Mouse (Mus musculus): ENCODE data around the gene Ddx47. TPM values are rescaled to one million over a fixed set of nuclear protein-coding genes. Genes with fewer than 3 reads are reported as not detected.
A peak's percentile ranks its signal among the peaks of the same experiment; 100 is the strongest.

Gene Ddx47
- total RNA-seq, 1 experiment from 2014 or later, result 56.9 TPM

- DNase-seq, result no peak
Measured at GRCm38 (mm10) chr6:135006372-135006771, 5.0 kb upstream of the Ddx47 start.

DNA sequence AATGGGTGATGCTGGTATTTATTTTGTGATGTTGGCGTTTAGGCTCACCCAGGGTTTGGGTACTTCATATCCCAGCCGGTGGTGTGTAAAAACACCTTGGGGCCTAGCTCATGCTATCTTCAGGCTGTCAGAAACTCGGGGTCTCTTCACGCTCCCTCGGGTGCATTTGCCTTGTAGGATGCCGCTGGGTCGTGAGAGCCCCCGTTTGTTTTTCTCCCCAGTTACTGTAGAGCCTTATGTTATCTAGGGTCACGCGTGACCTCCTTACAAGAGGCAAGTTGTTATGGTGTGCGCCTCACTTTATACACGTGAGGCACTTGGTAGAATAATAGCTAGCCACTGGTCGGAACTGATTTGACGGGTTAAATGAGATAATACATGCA is 313 bp downstream of the Ddx47 start:
- no peak for DNase-seq

DNA sequence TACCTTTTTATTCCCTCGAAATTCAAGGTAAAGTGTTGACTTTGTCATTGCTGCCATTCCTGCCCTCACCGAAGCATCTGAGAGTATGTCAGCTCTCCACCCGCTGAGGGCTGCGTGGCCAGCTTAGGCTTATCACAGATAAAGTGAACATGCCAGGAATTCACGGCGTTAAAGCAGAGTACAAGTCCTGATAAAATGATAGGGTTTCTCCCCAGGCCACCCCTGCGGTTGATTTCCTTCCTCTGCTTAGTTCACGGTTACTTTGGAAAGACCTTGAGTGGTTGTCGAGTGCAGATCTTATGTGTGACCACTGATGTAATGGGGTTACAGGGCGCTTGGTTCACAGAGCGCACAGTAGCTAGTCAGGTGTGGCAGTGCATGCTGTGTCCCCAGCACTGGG is 5.8 kb downstream of the Ddx47 start:
- no peak for DNase-seq

DNA sequence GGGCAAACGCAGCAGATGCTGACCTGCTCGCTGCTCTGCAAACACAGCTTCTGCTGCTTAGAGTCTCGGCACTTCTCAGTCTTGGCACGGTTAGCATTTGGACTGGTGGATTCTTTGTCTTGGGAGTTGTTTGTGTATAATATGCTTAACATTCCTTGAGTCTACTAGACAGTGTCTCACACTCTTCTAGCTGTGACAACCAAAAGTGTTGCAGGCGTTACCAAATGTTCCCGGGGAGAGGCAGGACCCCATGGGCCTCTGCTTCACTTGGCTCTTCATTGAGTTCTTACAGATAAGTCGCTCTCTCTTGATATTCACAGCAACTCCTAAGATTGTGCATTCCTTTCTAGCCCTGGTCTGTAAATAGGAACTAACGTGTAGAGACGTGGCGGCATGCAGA is 8.2 kb downstream of the Ddx47 start:
- no peak for DNase-seq

GRCm38 (mm10) chr6:135021633-135022032 is 10.2 kb downstream of the Ddx47 start:
- no peak for DNase-seq

GRCm38 (mm10) chr6:135023379-135023778 is 12.0 kb downstream of the Ddx47 start:
- no peak for DNase-seq

- DNase-seq, result no peak
Measured at GRCm38 (mm10) chr6:135024781-135025420, 13.5 kb downstream of the Ddx47 start.

DNA sequence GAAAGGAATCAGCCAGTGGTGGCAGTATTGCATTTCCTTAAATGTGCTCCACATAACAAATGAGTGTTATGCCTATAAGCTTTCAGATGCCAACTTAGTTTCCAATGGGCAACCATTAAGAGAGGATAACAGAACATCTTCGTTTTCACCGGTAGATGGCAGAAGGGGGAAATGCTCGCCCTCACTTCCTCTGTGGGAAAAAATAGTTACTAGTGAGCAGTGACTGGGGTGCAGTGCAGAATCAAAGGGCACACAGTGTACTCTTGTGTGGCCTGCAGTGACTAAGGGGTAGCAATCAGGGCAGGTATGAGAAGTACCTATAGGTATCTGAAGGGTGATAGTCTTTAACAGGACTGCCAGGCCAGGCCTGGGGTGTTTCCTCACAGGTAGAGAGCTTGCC is 14.8 kb downstream of the Ddx47 start:
- DNase-seq, result peak; percentile 45

- peak; percentile 61 for DNase-seq
Measured at GRCm38 (mm10) chr6:135026755-135027154, 15.3 kb downstream of the Ddx47 start.

DNA sequence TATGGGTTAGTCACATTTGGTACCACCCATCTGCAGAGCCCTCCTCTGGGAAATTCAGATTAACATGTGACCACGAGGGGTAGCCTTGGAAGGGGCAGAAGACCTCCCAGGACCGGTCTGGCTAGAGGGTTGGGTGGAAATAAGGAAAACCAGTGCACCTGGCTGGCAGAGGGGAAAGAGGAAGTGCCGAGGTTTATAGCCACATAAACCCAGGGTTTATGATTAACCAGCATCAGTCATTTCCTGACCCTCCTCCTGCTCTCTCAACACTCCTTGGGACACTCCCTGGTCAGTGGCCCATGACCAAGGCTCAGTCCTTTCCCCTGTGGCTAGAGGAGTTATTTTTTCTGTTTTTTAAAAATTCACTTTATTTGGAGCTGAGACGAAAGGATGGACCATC is 17.8 kb downstream of the Ddx47 start:
- DNase-seq, result no peak

DNA sequence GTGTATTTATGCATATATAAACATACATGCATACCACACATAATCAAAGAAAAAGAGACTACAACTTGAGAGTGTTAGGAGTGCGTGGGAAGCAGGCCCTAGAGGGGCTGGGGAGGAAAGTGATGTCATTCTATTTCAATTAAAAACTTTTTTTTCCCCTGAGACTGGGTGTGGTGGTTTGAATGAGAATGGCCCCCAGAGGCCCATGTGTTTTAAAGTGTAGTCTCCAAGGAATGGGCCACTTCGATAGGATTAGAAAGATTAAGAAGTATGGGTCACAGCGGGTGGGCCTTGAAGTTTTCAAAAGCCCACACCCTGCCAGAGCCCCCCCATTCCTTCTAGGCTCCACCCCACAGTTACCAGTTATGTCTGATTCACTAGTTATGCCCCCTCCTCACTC is 27.3 kb downstream of the Ddx47 start:
- no peak for DNase-seq

DNA sequence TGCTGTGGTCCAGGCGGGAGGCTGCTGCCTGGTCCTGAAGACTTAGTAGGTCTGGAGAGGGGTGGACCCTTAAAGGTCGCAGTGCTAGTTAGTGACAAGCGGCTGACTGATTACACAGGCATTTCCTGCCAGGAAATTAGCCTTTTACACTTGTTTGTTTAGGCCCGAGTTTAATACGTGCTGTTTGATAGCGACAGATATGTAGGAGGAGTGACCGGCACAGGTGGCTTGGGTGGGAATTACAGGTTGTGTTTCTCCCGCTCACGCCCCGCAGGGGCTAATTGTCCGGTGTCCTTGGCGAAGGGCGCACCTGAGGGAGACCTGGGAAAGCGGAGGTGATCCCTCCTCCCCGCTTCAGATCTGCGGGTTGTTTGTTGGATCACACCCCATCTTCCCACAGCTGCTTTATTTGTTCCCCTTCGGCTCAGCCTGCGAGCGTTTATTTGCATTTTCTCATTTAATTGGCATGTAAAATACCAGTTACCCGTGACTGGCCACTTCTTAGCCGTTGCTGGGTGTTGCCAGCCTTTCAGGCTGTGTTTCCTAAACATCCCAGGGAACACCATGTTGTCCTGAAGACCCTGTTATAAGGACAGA is 29.0 kb downstream of the Ddx47 start:
- no peak for DNase-seq

GRCm38 (mm10) chr6:135041930-135042329 is 30.5 kb downstream of the Ddx47 start:
- DNase-seq, result no peak

GRCm38 (mm10) chr6:135047276-135047675 is 35.9 kb downstream of the Ddx47 start:
- DNase-seq, result no peak

DNA sequence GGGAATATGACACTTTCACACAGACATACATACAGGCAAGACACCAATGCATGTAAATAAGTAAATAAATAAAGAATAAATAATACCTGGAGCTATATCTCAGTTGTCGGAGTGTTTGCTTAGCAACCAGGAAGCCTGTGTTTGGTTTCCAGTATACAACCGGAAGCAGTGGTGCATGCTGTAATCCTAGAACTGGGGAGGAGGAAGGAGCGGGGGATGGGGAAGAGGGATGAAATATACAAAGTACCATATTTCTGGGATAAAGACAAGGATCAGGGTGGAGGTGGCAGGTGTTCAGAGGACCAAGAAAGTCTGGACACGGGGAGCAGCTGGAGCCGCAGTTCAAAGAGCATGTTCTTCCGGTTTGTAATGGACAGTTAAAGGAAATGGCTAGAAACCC is 37.1 kb downstream of the Ddx47 start:
- no peak for DNase-seq

- no peak for DNase-seq
Measured at GRCm38 (mm10) chr6:135048956-135049355, 37.5 kb downstream of the Ddx47 start.

DNA sequence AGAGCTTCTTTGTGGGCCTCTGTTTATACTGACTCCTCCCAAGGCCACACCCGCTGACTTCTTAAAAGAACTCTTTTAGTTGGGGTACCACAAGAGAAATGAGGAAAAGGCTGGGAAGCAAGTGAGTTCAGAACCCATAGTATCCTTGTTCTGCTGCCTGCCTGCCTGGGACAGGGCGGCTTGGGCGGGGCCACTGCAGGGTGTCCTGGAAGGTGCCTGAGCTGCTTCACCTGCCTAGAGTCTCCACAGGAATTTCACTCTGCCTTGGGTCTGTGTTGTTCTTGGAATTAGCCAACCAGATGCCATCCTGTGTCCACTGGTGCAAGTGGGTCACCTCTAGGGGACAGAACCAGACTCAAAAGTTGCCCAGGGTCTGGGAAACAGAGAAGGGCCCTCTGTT is 42.4 kb downstream of the Ddx47 start:
- DNase-seq, result no peak

DNA sequence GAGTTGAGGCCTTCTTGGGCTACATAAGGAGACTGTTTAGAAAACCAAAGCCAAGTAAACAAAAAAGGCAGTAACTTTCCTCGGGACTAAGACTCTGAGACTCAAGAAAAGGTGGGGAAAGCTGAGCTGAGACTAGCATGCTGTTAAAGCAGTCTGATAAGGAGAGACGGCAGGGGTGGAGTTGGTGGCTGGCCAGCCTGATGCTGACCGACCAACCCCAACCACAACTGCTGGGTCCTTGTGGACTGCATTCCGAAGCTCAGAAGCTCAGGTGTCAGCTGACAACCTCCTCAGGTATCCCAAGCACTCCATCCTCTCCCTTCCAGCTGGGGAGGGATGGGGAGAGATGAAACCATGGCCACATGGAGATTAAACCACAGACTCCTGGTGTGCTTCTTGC is 44.5 kb downstream of the Ddx47 start:
- DNase-seq, result no peak

DNA sequence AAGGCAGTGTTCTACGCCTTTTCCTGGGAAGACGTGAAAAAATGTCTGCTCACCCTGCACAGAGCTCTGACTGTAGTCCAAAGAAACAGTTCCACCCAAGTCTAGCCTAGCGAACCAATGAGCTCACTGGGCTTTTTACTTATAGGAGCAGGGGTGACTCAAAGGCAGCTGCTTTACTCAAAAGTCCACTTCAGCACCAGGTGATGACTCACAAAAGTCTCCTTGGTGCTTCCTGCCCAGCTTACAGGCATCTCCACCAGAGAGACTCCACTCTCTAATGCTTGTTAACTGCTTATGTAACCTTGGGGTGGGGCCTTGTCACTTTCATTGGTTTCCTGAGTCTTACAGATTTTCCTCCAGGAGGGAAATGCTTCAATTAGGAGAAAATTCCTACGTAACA is 49.3 kb downstream of the Ddx47 start:
- DNase-seq, result no peak

DNA sequence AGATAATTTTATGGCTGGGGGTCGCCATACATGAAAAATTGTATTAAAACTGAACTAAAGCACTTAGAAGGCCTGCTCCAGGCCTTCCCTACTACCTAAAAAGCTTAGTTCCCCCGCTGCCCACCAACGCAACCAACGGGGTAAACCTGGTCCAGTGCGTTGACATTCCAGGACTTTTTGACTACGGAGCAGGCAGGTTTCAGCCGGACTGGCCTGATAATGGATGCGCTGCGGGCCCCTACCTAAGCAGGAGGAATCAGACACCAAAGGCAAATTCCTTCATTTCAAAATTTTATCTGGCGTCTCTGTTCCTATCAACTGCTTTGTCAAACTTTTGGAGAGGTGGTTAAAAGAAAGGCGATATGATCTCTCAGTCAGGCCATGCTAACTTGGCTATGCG is 53.2 kb downstream of the Ddx47 start:
- no peak for DNase-seq

- peak; percentile 62 for DNase-seq
Measured at GRCm38 (mm10) chr6:135065236-135065957, 54.0 kb downstream of the Ddx47 start, which contains the start of gene Gprc5a. TSS of gene Gprc5a (plus strand) at chr6:135065651.

GRCm38 (mm10) chr6:135066795-135067445 is 55.5 kb downstream of the Ddx47 start:
- DNase-seq, result no peak

DNA sequence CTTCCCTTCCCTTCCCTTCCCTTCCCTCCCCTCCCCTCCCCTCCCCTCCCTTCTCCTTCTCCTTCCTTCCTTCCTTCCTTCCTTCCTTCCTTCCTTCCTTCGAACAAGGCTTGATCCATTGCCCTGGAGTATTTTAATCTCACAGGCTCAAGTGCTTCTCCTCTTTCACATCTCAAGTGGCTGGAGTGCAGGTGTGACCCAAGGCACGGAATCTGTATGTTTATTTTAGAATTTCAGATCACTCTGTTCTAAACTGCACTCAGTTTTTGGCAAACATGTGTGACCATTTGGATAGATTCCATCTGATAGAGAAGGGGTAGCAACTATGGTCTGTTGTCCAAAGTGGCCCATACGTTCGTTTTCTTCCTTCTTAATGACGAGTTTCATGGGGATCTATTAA is 56.8 kb downstream of the Ddx47 start:
- DNase-seq, result no peak
